Mouse (Mus musculus): ENCODE results near the gene Insyn1.

Gene Insyn1

DNA sequence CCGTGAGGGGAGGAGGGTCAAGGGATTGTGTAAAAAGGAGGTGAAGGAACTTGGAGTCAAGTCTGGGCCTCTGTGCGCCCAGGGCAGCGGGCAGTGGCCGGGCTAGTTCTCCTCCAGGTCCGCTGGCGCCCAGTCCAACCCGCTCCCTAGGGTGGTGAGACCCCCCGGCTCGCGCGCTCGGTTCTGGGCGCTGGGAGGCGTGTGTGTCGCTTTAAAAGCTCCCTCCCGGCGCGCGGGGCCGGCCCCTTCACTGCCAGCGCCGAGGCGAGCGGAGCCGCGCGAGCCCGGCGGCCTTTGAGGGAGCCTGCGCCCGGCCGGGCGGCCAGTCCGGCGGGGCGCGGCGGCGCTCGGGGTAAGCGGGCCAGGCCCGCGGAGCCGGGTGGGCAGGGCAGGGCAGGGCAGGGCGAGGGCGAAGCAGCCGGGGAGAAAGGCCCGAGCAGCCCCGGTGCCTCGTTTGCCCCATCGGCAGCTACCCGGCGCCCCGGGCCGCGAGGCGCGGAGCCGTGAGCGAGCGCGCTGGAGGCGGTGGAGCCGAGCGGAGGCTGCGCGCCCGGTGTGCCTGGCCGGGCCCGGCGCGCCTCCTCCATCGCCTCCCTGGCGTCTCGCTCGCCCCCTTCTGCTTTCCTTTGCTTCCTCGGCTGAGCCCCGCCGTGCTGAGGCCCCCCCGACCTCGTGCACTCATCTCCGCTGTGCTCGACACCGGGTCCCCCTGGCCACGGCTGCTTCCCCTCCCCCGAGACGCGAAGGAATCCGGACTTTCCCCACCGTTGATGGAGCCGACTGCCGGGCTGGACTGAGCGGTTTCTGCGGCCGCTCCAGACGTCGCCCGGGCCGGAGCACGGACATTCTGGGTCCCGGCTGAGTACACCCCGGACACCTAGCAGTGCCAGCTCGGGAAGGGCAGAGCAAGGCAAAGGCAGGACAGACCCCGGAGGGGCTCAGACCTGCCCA, at the start of gene Insyn1:
TSS of gene Insyn1 (plus strand) at position 753 of the 951 bp plus-strand sequence.
- DNase-seq (ENCODE audit: low spot score in 2 of 2) = no peak

GRCm38 (mm10) chr9:58438921-58439396, 49.4 kb upstream of the Insyn1 start:
- DNase-seq (ENCODE audit: low spot score in 2 of 2) = no peak

DNA sequence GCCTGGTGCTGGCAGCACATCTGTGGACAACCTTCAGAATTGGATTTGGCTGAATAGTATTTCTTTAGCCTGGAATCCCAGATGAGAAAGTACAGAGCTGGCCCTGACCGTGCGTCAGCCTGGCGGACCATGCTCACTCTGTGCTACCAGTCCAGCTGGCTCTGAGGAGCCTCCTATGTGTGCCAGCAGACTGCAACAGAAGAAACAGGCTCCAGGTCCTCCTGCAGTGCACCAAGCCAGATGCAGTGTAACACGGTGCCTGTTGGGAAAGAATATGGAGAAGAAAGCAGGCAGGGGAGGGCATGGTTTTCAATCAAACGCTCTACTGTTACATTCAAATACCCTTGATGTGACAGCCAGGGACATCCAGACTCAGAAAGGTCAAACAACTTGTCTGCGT, 48.3 kb upstream of the Insyn1 start:
- DNase-seq (ENCODE audit: low spot score in 2 of 2) = no peak

- DNase-seq (ENCODE audit: low spot score in 2 of 2) = no peak
Measured at GRCm38 (mm10) chr9:58440614-58441013, 47.8 kb upstream of the Insyn1 start.

DNA sequence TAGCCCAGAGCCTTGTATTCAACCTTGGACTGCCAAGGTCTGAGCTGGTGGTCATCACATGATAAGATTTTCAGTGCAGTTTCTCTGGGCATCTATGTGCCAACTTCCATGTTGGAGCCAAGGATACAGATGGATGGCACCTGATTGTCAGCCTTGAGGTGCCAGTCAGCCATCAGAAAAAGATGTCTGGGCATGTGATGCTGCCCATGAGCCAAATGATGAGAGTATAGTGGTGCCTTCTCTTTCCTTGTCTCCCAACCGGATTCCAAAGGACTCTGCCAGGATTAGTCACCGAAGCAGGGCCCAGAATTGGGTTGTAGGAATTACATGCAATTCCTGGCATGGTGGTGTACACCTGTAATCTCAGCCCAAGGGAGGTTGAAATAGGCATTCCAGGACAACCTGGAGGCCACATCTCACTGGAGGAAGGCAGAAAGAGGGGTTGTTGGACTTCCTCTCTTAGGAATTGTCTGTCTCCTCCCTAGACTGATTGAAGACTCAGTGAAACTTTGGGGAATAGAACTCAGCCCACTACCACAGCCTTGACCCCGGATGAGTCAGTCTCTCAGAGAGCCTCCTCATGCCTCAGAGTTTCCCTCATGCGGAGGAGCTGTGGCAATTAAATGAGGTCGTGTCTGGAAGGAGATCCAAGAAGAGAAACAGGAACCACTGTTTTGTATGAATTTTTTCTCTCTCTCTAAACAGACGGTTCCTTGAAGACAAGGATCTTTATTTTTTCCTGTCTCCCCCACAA, 46.9 kb upstream of the Insyn1 start:
- no peak for DNase-seq (ENCODE audit: low spot score in 2 of 2)

GRCm38 (mm10) chr9:58442105-58443010, 46.0 kb upstream of the Insyn1 start:
- DNase-seq (ENCODE audit: low spot score in 2 of 2) = no peak

- DNase-seq (ENCODE audit: low spot score in 2 of 2) = no peak
Measured at GRCm38 (mm10) chr9:58443061-58443460, 45.3 kb upstream of the Insyn1 start.

- DNase-seq (ENCODE audit: low spot score in 2 of 2) = no peak
Measured at GRCm38 (mm10) chr9:58446829-58447228, 41.6 kb upstream of the Insyn1 start.

- no peak for DNase-seq (ENCODE audit: low spot score in 2 of 2)
Measured at GRCm38 (mm10) chr9:58447997-58448595, 40.3 kb upstream of the Insyn1 start.

GRCm38 (mm10) chr9:58449526-58449925, 38.9 kb upstream of the Insyn1 start:
- no peak for DNase-seq (ENCODE audit: low spot score in 2 of 2)

DNA sequence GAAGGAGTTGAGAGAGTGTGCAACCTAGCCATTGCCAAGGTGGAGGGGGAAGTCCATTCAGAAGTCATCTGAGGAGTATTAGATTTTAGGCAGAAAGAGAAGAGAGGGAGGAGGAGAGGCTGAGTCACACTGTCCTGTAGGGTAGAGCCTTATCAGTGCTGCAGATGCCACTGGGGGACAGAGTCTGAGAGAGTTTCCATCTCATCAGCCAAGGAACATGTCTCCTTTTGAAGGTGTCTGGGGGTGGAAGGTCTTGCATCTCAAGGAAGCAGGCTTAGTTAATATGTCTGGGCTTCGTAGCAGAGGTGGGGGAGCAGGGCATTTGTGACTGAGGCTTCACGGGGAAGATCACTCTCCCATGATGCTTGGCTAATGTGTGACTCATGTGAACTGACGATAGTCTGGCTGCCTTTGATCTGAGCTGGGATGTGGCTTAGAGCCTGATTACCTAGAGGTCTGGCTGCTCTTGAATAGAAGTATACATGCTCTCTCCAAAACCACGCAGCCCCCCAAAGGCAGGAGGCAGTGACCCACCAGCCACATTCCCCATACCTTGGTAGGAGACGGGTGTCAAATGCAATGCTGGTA, 34.5 kb upstream of the Insyn1 start:
- no peak for DNase-seq (ENCODE audit: low spot score in 2 of 2)

- DNase-seq (ENCODE audit: low spot score in 2 of 2) = no peak
Measured at GRCm38 (mm10) chr9:58454886-58455285, 33.5 kb upstream of the Insyn1 start.

- DNase-seq (ENCODE audit: low spot score in 2 of 2) = no peak
Measured at GRCm38 (mm10) chr9:58455798-58456197, 32.6 kb upstream of the Insyn1 start.

DNA sequence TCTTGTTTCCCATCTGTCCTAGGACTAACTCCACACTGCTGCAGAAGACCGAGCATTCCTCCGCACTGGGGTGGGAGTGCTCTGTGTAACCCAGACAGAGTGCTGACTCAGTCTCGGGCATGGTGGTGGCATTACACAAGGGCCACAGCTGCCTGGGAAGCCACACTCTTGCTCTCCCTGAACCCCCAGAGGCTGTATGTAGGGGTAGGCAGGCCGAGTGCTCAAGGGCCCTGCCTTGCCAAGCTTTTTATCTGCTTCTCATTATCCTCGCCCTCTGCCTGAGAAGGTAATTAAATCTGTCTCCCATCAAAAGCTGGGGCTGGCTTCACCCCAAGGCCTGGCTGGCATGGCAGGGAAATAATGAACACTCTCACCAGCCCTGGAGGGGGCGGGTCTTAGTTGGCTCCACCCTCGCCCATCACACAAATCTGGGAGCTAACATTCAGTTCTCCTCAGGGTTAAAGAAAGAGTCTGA, 30.9 kb upstream of the Insyn1 start:
- no peak for DNase-seq (ENCODE audit: low spot score in 2 of 2)

DNA sequence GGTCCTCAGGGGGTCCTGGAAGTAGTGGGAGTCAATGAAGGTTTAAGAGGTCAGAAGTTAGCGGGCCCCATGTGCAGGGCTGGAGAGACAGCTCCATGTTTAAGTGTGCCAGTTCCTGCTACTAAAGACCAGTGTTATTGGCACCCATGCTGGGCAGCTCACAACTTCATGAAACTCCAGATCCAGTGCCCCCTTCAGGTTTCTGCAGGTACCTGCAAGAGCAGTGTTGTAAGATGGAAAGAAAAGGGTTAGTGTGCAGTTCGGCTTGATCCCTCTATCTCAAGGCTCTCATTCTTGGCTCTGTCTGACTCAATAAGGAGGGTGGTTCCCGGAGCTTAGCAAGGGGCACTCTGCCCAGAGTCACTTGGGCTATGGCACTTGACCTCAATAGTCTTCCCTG, 30.1 kb upstream of the Insyn1 start:
- no peak for DNase-seq (ENCODE audit: low spot score in 2 of 2)

DNA sequence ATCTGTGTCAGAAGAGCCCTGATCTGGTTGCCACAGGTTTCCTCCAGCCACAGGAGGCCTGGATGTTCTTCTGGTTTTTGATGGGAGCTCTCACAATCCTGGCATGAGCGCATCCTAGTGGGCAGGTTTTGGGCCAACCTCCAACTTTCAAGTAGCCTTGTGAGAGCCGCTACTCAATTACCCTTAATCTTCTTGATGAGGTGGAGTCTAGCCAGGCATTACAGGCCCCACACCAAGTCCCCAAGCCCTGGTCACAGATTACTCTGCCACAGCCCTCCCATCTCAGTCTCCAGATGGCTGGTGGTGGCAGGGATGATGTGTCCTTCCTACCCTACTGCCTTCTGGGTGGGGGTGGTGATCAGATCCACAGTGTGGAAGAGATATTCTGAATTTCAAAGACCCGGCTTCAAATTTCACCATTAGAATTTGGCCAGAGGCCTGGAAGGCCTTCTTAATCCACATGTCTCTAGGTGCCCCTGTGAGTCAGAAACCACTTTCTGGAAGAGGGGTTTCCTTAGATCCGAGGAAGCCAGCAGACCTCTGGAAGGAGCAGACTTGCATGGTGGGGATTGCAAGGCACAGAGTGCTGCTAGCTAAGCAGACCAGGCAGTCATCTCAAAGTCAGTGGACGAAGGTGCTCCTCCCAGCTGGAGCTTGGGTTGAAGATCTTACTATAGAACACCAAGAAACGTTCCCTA, 29.4 kb upstream of the Insyn1 start:
- DNase-seq (ENCODE audit: low spot score in 2 of 2) = no peak

DNA sequence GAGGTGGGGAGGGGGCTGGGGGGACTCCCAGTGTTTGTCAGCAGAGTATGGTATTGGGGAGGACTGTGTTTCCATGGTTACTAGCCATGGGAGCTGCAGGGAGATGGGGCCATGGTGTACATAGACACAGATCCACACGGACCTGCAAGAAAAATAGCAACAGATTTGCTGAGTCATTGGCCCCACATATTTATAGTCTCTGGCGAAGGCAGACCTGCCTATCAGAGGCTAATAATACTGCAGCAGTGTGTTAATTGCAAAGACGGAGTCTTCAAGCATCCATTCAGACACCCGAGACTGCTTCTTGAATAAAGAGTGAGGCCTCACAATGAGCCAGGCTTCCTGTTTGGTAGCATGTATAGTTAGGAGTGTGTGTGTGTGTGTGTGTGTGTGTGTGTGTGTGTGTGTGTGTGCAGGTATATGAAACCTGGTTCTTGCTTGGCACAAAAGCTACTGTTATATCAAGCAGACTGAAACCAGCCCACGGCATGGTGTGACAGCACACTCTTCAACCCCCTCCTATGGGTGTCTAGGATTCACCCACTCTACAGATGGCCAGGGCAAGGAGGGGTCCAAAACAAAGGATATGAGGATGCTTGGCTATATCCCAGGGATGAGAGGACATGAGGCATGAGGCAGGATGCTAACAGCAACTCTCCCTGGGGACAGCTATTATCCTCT, 20.9 kb upstream of the Insyn1 start:
- no peak for DNase-seq (ENCODE audit: low spot score in 2 of 2)

- no peak for DNase-seq (ENCODE audit: low spot score in 2 of 2)
Measured at GRCm38 (mm10) chr9:58470466-58470865, 17.9 kb upstream of the Insyn1 start.

DNA sequence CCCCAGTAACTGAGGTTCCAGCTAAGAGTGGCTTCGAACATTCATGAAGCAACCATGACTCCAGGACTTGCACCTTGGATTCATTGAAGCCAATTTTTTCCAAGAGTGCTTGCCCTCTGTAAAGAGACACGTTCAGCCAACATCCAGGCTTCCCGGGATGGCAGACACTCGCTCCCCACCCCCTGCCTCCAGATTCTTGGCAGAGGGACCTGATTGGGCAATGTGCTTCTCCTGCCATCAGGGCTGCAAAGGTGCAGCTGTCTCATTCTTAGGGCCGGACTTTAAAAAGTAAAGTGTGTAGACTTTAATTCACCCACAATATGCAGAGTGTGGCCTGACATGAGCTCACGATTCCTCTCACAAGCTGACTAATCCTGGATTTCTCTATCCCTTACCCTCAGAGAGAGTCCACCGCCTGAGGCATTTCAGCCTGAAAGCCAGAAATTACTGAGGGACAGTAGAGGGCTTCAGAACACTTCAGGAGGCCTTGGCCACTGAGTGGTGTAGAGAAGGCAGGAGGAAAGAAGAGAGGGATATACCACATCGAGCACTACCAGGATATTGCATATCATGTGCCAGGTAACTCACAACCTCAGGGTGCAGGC, 15.1 kb upstream of the Insyn1 start:
- DNase-seq (ENCODE audit: low spot score in 2 of 2) = no peak

All from frontal cortex, postnatal 25 days (tissue).